Mouse (Mus musculus): ENCODE measurements around the gene Olfr457.

GRCm38 (mm10) chr6:42419443-42419842 lies 56.7 kb downstream of the Olfr457 start:
- TF ChIP-seq TAL1 (conservative IDR thresholded peaks at IDR 0.05; ENCODE audit: low read depth, low read length) (no peak), CTCF (IDR thresholded peaks at IDR 0.05; ENCODE audit: low read depth, low read length) (no peak), POLR2AphosphoS5 (IDR thresholded peaks at IDR 0.05; ENCODE audit: insufficient replicate concordance, low read depth, low read length) (no peak), GATA1 (IDR thresholded peaks at IDR 0.05; ENCODE audit: borderline replicate concordance, low read length) (no peak), GATA2 (IDR thresholded peaks at IDR 0.05; ENCODE audit: borderline replicate concordance, low read depth, low read length) (no peak)
